Mouse (Mus musculus) embryonic facial prominence, embryonic 12.5 days (tissue): ENCODE data around the gene Ppp1r12b. TPM values are rescaled to one million over a fixed set of nuclear protein-coding genes. Genes with fewer than 3 reads are reported as not detected.

Experiments used
- ATAC-seq: fragments of 200-750 bp; cut with Nextera tagmentation; 2 replicates; pipeline ENCODE4 v1.8.0; 2017; ENCODE audit not compliant: insufficient number of reproducible peaks, insufficient read depth, low FRiP score, low TSS enrichment
- H3K27ac ChIP-seq: fragments of 300-500 bp; sonication (generic); 2 replicates; pipeline ENCODE4 v1.5.1; 2016; ENCODE audit warnings: mild to moderate bottlenecking
- H3K27me3 ChIP-seq: fragments of 300-500 bp; sonication (generic); 2 replicates; pipeline ENCODE4 v1.6.1; 2016; ENCODE audit warnings: mild to moderate bottlenecking, moderate library complexity
- H3K36me3 ChIP-seq: fragments of 300-500 bp; sonication (generic); 2 replicates; pipeline ENCODE4 v1.6.1; 2016; ENCODE audit warnings: mild to moderate bottlenecking
- H3K4me1 ChIP-seq: fragments of 300-500 bp; sonication (generic); 2 replicates; pipeline ENCODE4 v1.6.1; 2016
- H3K4me2 ChIP-seq: fragments of 300-500 bp; sonication (generic); replicated peaks from 2 replicates; pipeline ENCODE4 v1.6.1; 2016; ENCODE audit warnings: mild to moderate bottlenecking, moderate library complexity
- H3K4me3 ChIP-seq: fragments of 300-500 bp; sonication (generic); 2 replicates; pipeline ENCODE4 v1.5.1; 2016; ENCODE audit warnings: mild to moderate bottlenecking
- H3K9ac ChIP-seq: fragments of 300-500 bp; sonication (generic); 2 replicates; pipeline ENCODE4 v1.6.1; 2016; ENCODE audit warnings: mild to moderate bottlenecking, moderate library complexity
- H3K9me3 ChIP-seq: fragments of 300-500 bp; sonication (generic); 2 replicates; pipeline ENCODE4 v1.6.1; 2016; ENCODE audit warnings: mild to moderate bottlenecking, moderate library complexity
- WGBS: fragments of 180-500 bp; shearing (Covaris S2); methylation state at CpG from one replicate; pipeline ENCODE4 v1.1.7; 2016; 5-methylcytosine and 5-hydroxymethylcytosine counted together
- polyA plus RNA-seq: library from polyadenylated mRNA; unstranded; fragments of >200 nt; fragmentation: Nextera tagmentation; extraction: Ambion mirVana; gene quantifications from 2 replicates; pipeline ENCODE4 v1.2.1, GENCODE M21; 2016

The Ppp1r12b gene
- 9.6 and 10.8 TPM in 2 replicates for polyA plus RNA-seq

DNA sequence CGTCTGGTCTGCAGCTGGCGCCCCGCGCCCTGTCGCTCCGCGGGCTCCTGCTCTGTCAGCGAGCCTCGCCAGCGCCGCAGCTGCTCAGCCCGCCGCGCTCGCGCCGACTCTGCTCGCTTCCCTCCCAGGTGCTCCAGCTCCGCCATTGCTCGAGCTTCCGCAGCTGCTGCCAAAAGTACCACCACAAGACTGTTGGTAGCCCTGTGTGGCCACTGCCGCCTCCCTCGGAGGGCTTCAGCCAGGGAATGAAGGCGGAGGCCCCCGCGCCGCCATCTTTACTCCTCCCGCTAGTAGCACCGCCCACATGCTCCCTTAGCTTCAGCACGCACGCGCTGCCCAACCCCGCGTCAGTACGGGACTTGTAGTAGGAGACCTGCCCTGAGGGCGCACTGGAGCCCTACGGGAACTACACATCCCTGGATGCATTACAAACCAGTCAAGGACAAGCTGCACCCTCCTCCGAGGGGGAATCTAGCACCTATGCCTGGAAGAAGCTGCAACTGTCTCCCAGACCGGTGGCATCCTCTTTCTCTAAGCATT lies at the start of gene Ppp1r12b:
Gene Ppp1r12b, minus strand, starts transcription at position 306 of the 540 bp plus-strand sequence.
- Histone ChIP-seq H3K4me3 (peak within 1 kb of the TSS; percentile 71), H3K4me2 (peak within 1 kb of the TSS; percentile 67), H3K4me1 (peaks cover 13% of the 10 kb centered on the region; the same call in 1 of the 2 replicates), H3K27ac (peak within 1 kb of the TSS; percentile 89), H3K9ac (peak within 1 kb of the TSS; percentile 78), H3K27me3 (no peaks in the 10 kb centered on the region), H3K36me3 (no peaks in the 10 kb centered on the region), H3K9me3 (no peaks in the 10 kb centered on the region)
- ATAC-seq: peak; percentile 98
- WGBS: under 1% methylated on average over 38 of the region's 39 CpGs

DNA sequence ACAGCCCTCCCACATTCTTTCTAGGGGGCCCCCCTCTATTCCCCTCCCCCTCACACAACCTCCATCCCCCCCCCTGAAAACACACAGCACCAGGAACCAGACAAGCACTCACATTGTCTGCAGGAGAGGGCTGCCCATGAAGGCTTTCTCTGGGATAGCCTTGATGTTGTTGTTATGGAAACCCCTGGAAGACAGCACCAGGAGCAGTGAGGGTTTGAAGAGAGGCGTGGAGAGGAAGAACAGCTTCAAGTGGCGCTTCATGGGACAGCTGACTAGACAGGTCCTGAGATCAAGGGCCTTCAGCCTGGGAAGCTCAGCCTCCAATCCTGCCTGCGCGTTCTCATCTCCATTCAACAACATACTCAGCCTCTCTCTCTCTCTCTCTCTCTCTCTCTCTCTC lies 47.6 kb upstream of the Ppp1r12b start:
- Histone ChIP-seq H3K9me3 (no peaks in the 10 kb centered on the region), H3K4me1 (0 out of 2 replicates have a peak, but pooled peaks cover 6% of the 10 kb centered on the region), H3K9ac (no peak overlapping the region), H3K4me3 (no peak overlapping the region), H3K4me2 (no peak overlapping the region), H3K27ac (no peak overlapping the region), H3K27me3 (no peaks in the 10 kb centered on the region), H3K36me3 (no peaks in the 10 kb centered on the region)
- no peak for ATAC-seq
- WGBS: 47% methylated on average over 2 of the region's 4 CpGs

DNA sequence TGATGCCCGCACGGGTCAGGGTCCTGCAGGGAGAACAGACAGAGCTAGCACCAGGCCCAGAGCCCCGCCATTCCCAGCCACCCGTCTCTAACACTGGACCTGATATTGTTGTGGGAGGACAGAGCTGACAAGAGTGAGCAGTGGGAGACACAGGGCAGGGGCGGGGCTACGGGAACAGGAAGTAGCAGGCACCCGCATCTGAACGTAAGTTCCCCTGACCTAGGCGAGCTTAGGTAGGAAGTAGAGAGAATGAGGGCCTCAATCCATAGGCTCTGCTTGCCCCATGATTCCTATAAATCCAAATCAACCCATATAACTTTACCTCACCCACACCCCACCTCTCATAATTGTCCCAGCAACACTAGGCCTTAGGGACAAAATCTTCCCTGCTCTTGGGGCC lies 44.8 kb upstream of the Ppp1r12b start:
- H3K27ac ChIP-seq: no peak overlapping the region
- H3K4me1 ChIP-seq: 0 out of 2 replicates have a peak, but pooled peaks cover 9% of the 10 kb centered on the region
- WGBS: 75% methylated on average over 9 of the region's 9 CpGs
- H3K27me3 ChIP-seq: no peaks in the 10 kb centered on the region
- no peaks in the 10 kb centered on the region for H3K9me3 ChIP-seq
- no peak overlapping the region for H3K4me3 ChIP-seq
- H3K9ac ChIP-seq: no peak overlapping the region
- H3K4me2 ChIP-seq: no peak overlapping the region
- no peaks in the 10 kb centered on the region for H3K36me3 ChIP-seq
- no peak for ATAC-seq

DNA sequence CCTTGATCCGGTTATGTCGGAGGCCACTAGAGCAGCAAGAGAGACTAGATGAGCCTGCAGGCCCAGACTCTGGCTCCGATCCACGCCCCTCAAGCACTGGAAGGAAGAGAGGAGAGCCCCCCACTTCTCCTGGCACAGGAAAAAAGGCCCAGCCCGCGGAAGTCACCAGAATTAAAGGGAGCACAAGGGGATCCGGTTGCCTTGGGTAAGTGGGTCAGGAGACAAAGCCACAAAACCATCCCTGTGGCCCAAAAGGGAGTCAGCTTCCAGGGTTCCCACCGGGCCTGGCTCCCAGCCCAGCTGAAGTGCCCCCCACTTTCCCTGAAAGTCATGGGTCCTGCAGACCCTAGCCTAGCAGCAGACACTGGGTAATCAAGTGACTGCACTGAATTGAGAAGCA lies 42.5 kb upstream of the Ppp1r12b start:
- no peak overlapping the region for H3K9ac ChIP-seq
- H3K27ac ChIP-seq: no peak overlapping the region
- H3K27me3 ChIP-seq: no peaks in the 10 kb centered on the region
- no peak overlapping the region for H3K4me2 ChIP-seq
- H3K4me3 ChIP-seq: no peak overlapping the region
- WGBS: 83% methylated on average over 8 of the region's 8 CpGs
- 0 out of 2 replicates have a peak, but pooled peaks cover 8% of the 10 kb centered on the region for H3K4me1 ChIP-seq
- ATAC-seq: no peak
- H3K9me3 ChIP-seq: no peaks in the 10 kb centered on the region
- no peaks in the 10 kb centered on the region for H3K36me3 ChIP-seq

DNA sequence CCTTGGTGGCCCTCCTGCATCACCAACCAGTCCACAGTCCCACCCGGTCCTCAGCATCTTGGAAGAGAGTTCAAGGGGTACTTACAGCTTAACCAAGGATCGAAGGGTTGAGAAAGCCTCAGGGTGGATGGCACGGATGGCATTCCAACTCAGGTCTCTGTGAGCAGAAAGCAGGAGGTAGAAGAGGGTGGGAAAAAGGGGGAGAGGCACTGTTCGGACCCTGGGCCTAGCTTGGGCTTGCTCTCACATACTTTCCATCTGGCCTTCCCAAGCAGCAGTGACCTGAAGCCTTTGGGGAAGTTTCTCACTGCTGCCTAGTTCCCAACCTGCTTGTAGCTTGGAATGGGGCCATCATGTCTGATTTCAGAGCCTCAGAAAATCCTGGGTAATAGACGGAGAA lies 41.8 kb upstream of the Ppp1r12b start:
- 82% methylated on average over 5 of the region's 5 CpGs for WGBS
- Histone ChIP-seq H3K9ac (no peak overlapping the region), H3K4me2 (no peak overlapping the region), H3K4me3 (no peak overlapping the region), H3K9me3 (no peaks in the 10 kb centered on the region), H3K36me3 (no peaks in the 10 kb centered on the region), H3K27me3 (no peaks in the 10 kb centered on the region), H3K4me1 (0 out of 2 replicates have a peak, but pooled peaks cover 8% of the 10 kb centered on the region), H3K27ac (no peak overlapping the region)
- no peak for ATAC-seq

DNA sequence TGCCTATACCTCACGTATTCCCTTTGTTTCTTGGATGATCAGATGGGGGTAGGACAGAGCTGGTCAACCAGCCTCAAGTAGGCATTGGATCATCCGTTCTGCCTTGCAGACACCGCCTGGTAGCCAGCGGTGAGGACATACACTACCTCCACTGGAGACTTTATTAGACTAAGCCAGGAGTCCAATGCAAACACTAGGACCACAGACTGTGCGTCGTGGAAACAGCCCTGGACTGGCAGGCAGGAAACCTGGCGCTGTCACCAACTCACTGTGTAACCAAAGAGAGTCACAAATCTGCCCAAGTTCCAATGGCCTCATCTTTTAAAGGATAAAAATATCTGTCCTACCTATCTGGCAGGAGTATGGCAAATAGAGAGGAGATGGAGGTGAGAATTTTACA lies 40.7 kb upstream of the Ppp1r12b start:
- 90% methylated on average over 7 of the region's 7 CpGs for WGBS
- H3K9me3 ChIP-seq: no peaks in the 10 kb centered on the region
- no peaks in the 10 kb centered on the region for H3K27me3 ChIP-seq
- no peaks in the 10 kb centered on the region for H3K36me3 ChIP-seq
- no peak overlapping the region for H3K27ac ChIP-seq
- peaks cover 19% of the 10 kb centered on the region for H3K4me1 ChIP-seq
- H3K4me2 ChIP-seq: no peak overlapping the region
- H3K4me3 ChIP-seq: no peak overlapping the region
- ATAC-seq: no peak
- no peak overlapping the region for H3K9ac ChIP-seq

DNA sequence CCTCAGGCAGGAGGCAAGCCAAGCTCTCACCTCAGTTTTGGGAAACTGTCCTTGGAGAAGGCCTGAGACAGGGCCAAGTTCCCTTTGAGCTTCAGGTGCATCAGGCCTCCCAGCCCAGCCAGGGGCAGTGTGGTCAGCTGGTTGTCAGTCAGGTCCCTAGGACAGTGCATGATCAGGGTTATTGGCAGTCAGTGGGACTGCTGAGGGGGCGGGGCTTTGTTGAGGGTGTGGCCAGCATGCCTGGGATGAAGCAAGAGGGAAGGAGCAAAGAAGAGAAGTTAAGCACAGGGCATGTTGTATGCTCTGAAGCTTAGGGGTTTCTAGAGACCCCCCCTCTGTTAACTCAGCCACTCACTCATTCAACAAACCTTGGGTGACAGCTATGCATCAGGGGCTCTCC lies 40.2 kb upstream of the Ppp1r12b start:
- 36% methylated on average over 1 of the region's 1 CpGs for WGBS
- ATAC-seq: no peak
- H3K9ac ChIP-seq: no peak overlapping the region

DNA sequence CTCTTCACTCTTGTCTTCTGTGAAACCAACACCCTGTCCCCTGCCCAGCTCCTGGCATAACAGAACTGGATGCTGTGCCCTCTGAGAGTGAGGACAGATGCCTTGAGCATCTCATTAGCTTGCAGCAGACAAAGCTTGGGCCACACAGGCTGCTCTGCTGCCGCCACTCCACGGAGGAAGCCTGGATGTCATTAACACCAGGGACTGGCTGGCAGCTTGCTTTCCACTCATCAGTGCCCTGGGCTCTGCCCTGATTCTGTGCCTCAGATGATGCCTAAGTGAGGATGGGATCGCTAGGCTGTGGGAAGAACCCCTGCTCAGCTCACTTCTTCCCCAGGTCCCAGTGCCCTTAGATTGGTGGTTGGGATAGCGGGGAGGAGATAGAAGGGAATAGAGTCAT lies 39.7 kb upstream of the Ppp1r12b start:
- Histone ChIP-seq H3K4me3 (no peak overlapping the region), H3K4me2 (no peak overlapping the region), H3K27ac (no peak overlapping the region), H3K9ac (no peak overlapping the region), H3K9me3 (no peaks in the 10 kb centered on the region), H3K27me3 (no peaks in the 10 kb centered on the region), H3K36me3 (no peaks in the 10 kb centered on the region), H3K4me1 (peaks cover 19% of the 10 kb centered on the region)
- 50% methylated on average over 4 of the region's 4 CpGs for WGBS
- ATAC-seq: no peak

More for the DNA sequence above, 40.2 kb upstream of the Ppp1r12b start:
- Histone ChIP-seq H3K4me2 (no peak overlapping the region), H3K9me3 (no peaks in the 10 kb centered on the region), H3K4me1 (peaks cover 19% of the 10 kb centered on the region), H3K27ac (no peak overlapping the region), H3K4me3 (no peak overlapping the region), H3K27me3 (no peaks in the 10 kb centered on the region), H3K36me3 (no peaks in the 10 kb centered on the region)

DNA sequence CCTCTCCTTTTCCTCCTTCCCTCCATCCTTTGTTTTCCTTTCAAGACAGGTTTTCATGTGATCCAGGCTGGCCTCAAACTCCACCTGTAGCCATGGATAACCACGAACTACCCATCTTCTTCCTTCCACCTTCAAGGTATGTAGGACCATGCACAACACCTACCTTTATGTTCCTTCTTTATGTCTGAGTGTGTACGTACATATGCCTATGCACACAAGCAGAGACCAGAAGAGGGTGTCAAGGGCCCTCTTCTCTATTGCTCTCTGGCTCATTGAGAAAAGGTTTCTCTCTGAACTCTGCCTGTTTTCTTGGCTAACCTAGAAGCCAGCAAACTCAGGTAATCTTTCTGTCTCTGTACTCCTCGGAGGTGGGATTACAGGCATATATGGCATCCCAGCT lies 39.0 kb upstream of the Ppp1r12b start:
- Histone ChIP-seq H3K9me3 (no peaks in the 10 kb centered on the region), H3K4me1 (peaks cover 19% of the 10 kb centered on the region), H3K27me3 (no peaks in the 10 kb centered on the region), H3K4me3 (no peak overlapping the region), H3K9ac (no peak overlapping the region), H3K4me2 (no peak overlapping the region), H3K36me3 (no peaks in the 10 kb centered on the region), H3K27ac (no peak overlapping the region)
- no peak for ATAC-seq
- WGBS: 85% methylated on average over 3 of the region's 3 CpGs

DNA sequence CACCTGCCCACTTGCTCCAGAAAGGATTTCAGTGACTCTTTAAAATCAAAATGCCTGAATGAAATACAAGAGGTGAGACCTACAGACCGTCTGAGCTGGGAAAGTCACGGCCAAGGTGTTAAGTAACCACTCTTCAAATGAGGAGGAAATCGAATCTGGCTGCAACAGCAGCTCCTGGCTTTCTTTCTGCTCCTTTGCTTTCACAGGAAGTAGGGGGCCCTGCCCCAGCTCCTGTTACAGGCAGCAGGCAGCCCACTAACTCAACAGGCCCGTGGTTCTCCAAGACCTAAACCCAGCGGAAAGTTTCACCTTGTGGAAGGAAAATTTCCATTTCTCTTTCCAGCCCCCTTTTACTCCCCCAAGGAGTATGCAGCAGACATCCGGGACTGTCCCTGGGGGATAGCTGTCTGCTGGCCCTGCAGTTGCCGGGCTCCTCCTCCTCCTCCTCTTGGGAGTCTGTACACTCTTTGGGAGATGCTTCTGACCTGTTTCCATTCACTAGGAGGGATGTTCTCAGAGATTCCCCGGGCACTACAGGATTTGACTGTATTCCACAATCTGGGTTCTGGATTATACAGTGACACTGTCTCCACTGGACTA lies 36.4 kb upstream of the Ppp1r12b start:
- Histone ChIP-seq H3K9ac (no peak overlapping the region), H3K27ac (no peak overlapping the region; the same call in 1 of the 2 replicates), H3K36me3 (no peaks in the 10 kb centered on the region), H3K4me3 (no peak overlapping the region), H3K4me1 (peaks cover 27% of the 10 kb centered on the region), H3K27me3 (peaks cover 7% of the 10 kb centered on the region; the same call in 1 of the 2 replicates), H3K4me2 (no peak overlapping the region), H3K9me3 (no peaks in the 10 kb centered on the region)
- no peak for ATAC-seq
- WGBS: 20% methylated on average over 8 of the region's 8 CpGs

DNA sequence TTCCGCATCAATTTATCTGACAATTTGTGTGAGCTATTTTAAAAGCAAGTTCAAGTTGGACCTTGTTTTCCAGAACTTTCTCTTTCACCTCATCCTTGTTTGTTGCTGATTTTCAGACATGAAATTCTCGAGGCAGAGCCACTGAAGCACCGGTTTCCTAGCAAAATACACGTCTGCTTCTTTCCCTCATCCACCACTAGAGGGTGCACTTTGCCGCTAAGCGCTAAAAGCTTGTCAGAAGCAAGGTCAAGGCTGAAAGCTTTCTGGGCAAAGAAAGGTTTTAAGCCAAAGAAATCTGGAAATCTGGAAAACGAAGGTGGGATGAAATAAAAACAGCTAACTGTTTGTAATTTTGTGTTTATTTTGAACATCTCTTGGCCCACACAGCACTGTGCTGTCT lies 33.6 kb upstream of the Ppp1r12b start:
- H3K4me3 ChIP-seq: no peak overlapping the region
- no peak overlapping the region for H3K27ac ChIP-seq
- H3K9ac ChIP-seq: no peak overlapping the region
- peaks cover 22% of the 10 kb centered on the region for H3K4me1 ChIP-seq
- no peaks in the 10 kb centered on the region for H3K36me3 ChIP-seq
- peaks cover 7% of the 10 kb centered on the region; the same call in 1 of the 2 replicates for H3K27me3 ChIP-seq
- H3K4me2 ChIP-seq: no peak overlapping the region
- 11% methylated on average over 7 of the region's 7 CpGs for WGBS
- ATAC-seq: no peak
- H3K9me3 ChIP-seq: no peaks in the 10 kb centered on the region

DNA sequence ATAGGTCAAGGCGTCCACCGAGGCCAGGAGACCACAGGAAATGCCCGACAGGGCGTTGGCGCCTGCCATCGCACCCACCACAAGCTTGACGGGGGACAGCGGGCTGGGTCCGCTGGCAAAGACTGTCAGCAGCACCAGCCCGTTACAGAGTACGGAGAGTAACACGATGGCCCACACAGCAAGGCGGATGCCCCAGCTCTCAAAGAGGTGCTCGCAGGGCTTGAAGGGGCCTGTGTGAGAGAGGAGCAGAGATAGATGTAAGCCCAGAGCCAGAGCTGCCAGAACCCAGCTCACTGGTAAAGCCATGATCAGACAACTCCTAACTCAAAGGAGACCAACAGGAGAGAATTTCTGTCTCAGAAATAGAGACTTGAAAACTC lies 32.2 kb upstream of the Ppp1r12b start:
- Histone ChIP-seq H3K36me3 (no peaks in the 10 kb centered on the region), H3K9ac (peak overlapping the region; percentile 60), H3K4me2 (peak overlapping the region; percentile 92), H3K4me1 (peaks cover 22% of the 10 kb centered on the region), H3K27ac (no peak overlapping the region), H3K9me3 (no peaks in the 10 kb centered on the region), H3K4me3 (peak overlapping the region; percentile 40), H3K27me3 (peaks cover 7% of the 10 kb centered on the region; the same call in 1 of the 2 replicates)
- WGBS: 9% methylated on average over 14 of the region's 14 CpGs
- no peak for ATAC-seq
